Mouse (Mus musculus): Measurements from ENCODE around the gene Wdr54. TPM values are rescaled to one million over a fixed set of nuclear protein-coding genes. Genes with fewer than 3 reads are reported as not detected.
A peak's percentile ranks its signal among the peaks of the same experiment; 100 is the strongest.

The Wdr54 gene
- polyA plus RNA-seq, 1 experiment from 2014 or later: 1.0 TPM

- Histone ChIP-seq H3K4me3 (ENCODE audit: low read depth, low read length) (peak overlapping the region; percentile 59), H3K36me3 (ENCODE audit: control insufficient read depth, insufficient read depth) (no peaks in the 10 kb centered on the region), H3K4me2 (replicated peaks; ENCODE audit: low read depth) (peak overlapping the region; percentile 87), H3K27me3 (replicated peaks; ENCODE audit: control insufficient read depth, insufficient read depth, low read length) (no peaks in the 10 kb centered on the region), H3K9me3 (ENCODE audit: control insufficient read depth) (no peaks in the 10 kb centered on the region), H3K4me1 (replicated peaks; ENCODE audit: control insufficient read depth, insufficient read depth, low read length) (peaks cover 11% of the 10 kb centered on the region), H3K9ac (ENCODE audit: low read depth, low read length) (peak overlapping the region; percentile 79), H3K27ac (ENCODE audit: low read depth, low read length) (peak overlapping the region; percentile 95)
- TF ChIP-seq CTCF (IDR thresholded peaks at IDR 0.05; ENCODE audit: low read depth): no peak
- no peak for ATAC-seq
- 25% methylated on average over 5 of the region's 5 CpGs for WGBS
Measured at GRCm38 (mm10) chr6:83136291-83136880, 19.8 kb downstream of the Wdr54 start.

- no peak for ATAC-seq
- no peak for TF ChIP-seq CTCF (IDR thresholded peaks at IDR 0.05; ENCODE audit: low read depth)
- H3K9me3 ChIP-seq (ENCODE audit: control insufficient read depth): no peaks in the 10 kb centered on the region
- peak overlapping the region; percentile 87 for H3K4me2 ChIP-seq (replicated peaks; ENCODE audit: low read depth)
- peaks cover 15% of the 10 kb centered on the region for H3K4me1 ChIP-seq (replicated peaks; ENCODE audit: control insufficient read depth, insufficient read depth, low read length)
- H3K4me3 ChIP-seq (ENCODE audit: low read depth, low read length): peak overlapping the region; percentile 59
- H3K27ac ChIP-seq (ENCODE audit: low read depth, low read length): peak overlapping the region; percentile 95
- 5% methylated on average over 36 of the region's 37 CpGs for WGBS
- no peaks in the 10 kb centered on the region for H3K36me3 ChIP-seq (ENCODE audit: control insufficient read depth, insufficient read depth)
- peak overlapping the region; percentile 79 for H3K9ac ChIP-seq (ENCODE audit: low read depth, low read length)
- H3K27me3 ChIP-seq (replicated peaks; ENCODE audit: control insufficient read depth, insufficient read depth, low read length): no peaks in the 10 kb centered on the region
Measured at GRCm38 (mm10) chr6:83135571-83136161, 20.5 kb downstream of the Wdr54 start.

- Histone ChIP-seq H3K27me3 (replicated peaks; ENCODE audit: control insufficient read depth, insufficient read depth, low read length) (no peaks in the 10 kb centered on the region), H3K36me3 (ENCODE audit: control insufficient read depth, insufficient read depth) (no peaks in the 10 kb centered on the region), H3K27ac (ENCODE audit: low read depth, low read length) (peak within 1 kb of the TSS; percentile 95), H3K4me3 (ENCODE audit: low read depth, low read length) (peak within 1 kb of the TSS; percentile 59), H3K9ac (ENCODE audit: low read depth, low read length) (peak within 1 kb of the TSS; percentile 79), H3K4me2 (replicated peaks; ENCODE audit: low read depth) (peak within 1 kb of the TSS; percentile 87), H3K4me1 (replicated peaks; ENCODE audit: control insufficient read depth, insufficient read depth, low read length) (peaks cover 15% of the 10 kb centered on the region), H3K9me3 (ENCODE audit: control insufficient read depth) (no peaks in the 10 kb centered on the region)
- TF ChIP-seq CTCF (IDR thresholded peaks at IDR 0.05; ENCODE audit: low read depth): no peak
- ATAC-seq: peak; percentile 46
- 43% methylated on average over 7 of the region's 7 CpGs for WGBS
Measured at GRCm38 (mm10) chr6:83134951-83135513, 21.2 kb downstream of the Wdr54 start, which contains the start of gene Rtkn. Gene Rtkn (plus strand): TSS chr6:83135463.

DNA sequence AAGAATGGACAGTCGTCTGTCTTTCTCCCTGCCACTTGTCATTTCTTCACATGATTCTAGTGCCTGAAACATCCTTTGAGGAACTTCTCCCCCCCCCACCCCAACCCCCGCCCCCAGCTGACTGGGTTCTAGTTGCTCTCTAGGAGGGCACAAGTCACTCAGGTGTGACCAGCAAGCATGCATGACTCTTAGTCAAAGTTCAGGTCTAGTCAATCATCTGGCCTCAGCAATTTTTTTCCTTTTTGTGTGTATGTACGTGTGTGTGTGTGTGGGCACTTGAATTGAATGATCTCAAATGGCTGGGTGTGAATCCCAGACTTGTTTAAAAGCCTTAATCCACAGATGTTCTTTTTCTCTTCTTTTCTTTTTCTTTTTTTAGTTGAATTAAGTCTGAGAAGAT lies 22.0 kb downstream of the Wdr54 start:
- ATAC-seq: no peak
- Histone ChIP-seq H3K9me3 (ENCODE audit: control insufficient read depth) (no peaks in the 10 kb centered on the region), H3K4me3 (ENCODE audit: low read depth, low read length) (no peak overlapping the region), H3K27ac (ENCODE audit: low read depth, low read length) (no peak overlapping the region; the same call in 1 of the 2 replicates), H3K36me3 (ENCODE audit: control insufficient read depth, insufficient read depth) (no peaks in the 10 kb centered on the region), H3K9ac (ENCODE audit: low read depth, low read length) (no peak overlapping the region), H3K4me2 (replicated peaks; ENCODE audit: low read depth) (no peak overlapping the region), H3K27me3 (replicated peaks; ENCODE audit: control insufficient read depth, insufficient read depth, low read length) (no peaks in the 10 kb centered on the region), H3K4me1 (replicated peaks; ENCODE audit: control insufficient read depth, insufficient read depth, low read length) (peaks cover 15% of the 10 kb centered on the region)
- 47% methylated on average over 3 of the region's 3 CpGs for WGBS
- TF ChIP-seq CTCF (IDR thresholded peaks at IDR 0.05; ENCODE audit: low read depth): no peak

GRCm38 (mm10) chr6:83132176-83132919 lies 23.8 kb downstream of the Wdr54 start:
- H3K4me1 ChIP-seq (replicated peaks; ENCODE audit: control insufficient read depth, insufficient read depth, low read length): peaks cover 15% of the 10 kb centered on the region
- H3K4me2 ChIP-seq (replicated peaks; ENCODE audit: low read depth): peak overlapping the region; percentile 46
- ATAC-seq: peak; percentile 34
- peak overlapping the region; percentile 79 for H3K27ac ChIP-seq (ENCODE audit: low read depth, low read length)
- H3K9me3 ChIP-seq (ENCODE audit: control insufficient read depth): no peaks in the 10 kb centered on the region
- no peak overlapping the region for H3K9ac ChIP-seq (ENCODE audit: low read depth, low read length)
- 58% methylated on average over 9 of the region's 9 CpGs for WGBS
- H3K27me3 ChIP-seq (replicated peaks; ENCODE audit: control insufficient read depth, insufficient read depth, low read length): no peaks in the 10 kb centered on the region
- no peak for TF ChIP-seq CTCF (IDR thresholded peaks at IDR 0.05; ENCODE audit: low read depth)
- H3K4me3 ChIP-seq (ENCODE audit: low read depth, low read length): no peak overlapping the region
- no peaks in the 10 kb centered on the region for H3K36me3 ChIP-seq (ENCODE audit: control insufficient read depth, insufficient read depth)

DNA sequence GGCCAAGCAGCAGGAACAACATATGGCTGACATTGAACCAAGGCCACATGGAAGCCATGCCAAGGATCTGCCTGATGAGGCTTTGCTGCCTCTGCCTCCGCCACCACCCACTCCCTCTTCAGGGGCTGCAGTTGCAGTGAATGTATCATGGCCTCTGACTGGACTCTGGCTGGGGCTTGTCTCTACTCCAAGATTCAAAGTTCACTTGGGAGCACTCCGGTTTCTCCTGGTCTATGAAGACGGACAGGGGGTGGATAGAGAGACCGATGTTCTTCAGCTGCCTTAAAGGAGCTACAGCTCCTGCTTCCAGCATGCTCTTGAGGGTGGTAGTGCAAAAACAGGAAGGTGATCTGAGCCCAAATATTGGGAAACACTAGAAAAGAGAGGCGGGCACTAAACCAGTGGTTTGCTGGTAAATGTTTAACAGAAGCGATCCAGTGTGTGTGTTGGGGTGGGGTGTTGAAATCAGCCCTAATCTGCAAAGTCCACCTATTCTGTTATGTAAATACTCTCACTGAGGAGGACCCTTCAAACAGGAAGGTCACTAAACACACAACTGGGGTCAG lies 24.6 kb downstream of the Wdr54 start:
- no peaks in the 10 kb centered on the region for H3K9me3 ChIP-seq (ENCODE audit: control insufficient read depth)
- H3K27ac ChIP-seq (ENCODE audit: low read depth, low read length): peak overlapping the region; percentile 79
- 27% methylated on average over 6 of the region's 6 CpGs for WGBS
- H3K4me3 ChIP-seq (ENCODE audit: low read depth, low read length): no peak overlapping the region
- peak; percentile 77 for ATAC-seq
- 0 out of 2 replicates have a peak, but pooled peaks have one; percentile 7 for TF ChIP-seq CTCF (IDR thresholded peaks at IDR 0.05; ENCODE audit: low read depth)
- H3K27me3 ChIP-seq (replicated peaks; ENCODE audit: control insufficient read depth, insufficient read depth, low read length): no peaks in the 10 kb centered on the region
- H3K4me1 ChIP-seq (replicated peaks; ENCODE audit: control insufficient read depth, insufficient read depth, low read length): peaks cover 15% of the 10 kb centered on the region
- 0 out of 2 replicates have a peak overlapping the region, but pooled peaks have one; percentile 26 for H3K9ac ChIP-seq (ENCODE audit: low read depth, low read length)
- no peaks in the 10 kb centered on the region for H3K36me3 ChIP-seq (ENCODE audit: control insufficient read depth, insufficient read depth)
- peak overlapping the region; percentile 46 for H3K4me2 ChIP-seq (replicated peaks; ENCODE audit: low read depth)

All from intestine, postnatal 0 days (tissue).